In genomic region chr10:43648186-43648585, GRCm38 (mm10) we compare ENCODE assay signal across 22 mouse cellular contexts.
DNase-seq lines count a peak whose midpoint lies in the region; ATAC-seq and TF ChIP-seq lines count a peak whose summit lies in the region.
"Had no signal": no experiment of that assay in that cellular context is flagged by ENCODE, and none has a peak within 500 bp of the region (broad histone marks: within the 10 kb centered on the region; RNA-seq: fewer than 3 reads in every experiment).

No protein-coding gene starts in this region.

- TF ChIP-seq POLR2A in MEL (IDR thresholded peaks at IDR 0.05; ENCODE audit: control insufficient read depth in 1 of 2, insufficient read depth in 1 of 2, low read depth in 1 of 2, low read length in 2 of 2, poor library complexity in 1 of 2), result no peak

- H3K4me1 ChIP-seq in forebrain, embryonic 14.5 days (ENCODE audit: control insufficient read depth, insufficient read depth, low read length), result 0 out of 2 replicates have a peak, but pooled peaks cover 2% of the 10 kb centered on the region
- H3K4me1 ChIP-seq in forebrain, embryonic 13.5 days, result peaks cover 7% of the 10 kb centered on the region; the same call in 1 of the 2 replicates
- peaks cover 11 to 34% of the 10 kb centered on the region in 2 experiments for H3K4me1 ChIP-seq in MEL (ENCODE audit: control insufficient read depth in 1 of 2, insufficient read depth in 2 of 2, low read length in 2 of 2)
- peaks cover 48% of the 10 kb centered on the region for H3K4me1 ChIP-seq in liver, embryonic 13.5 days (replicated peaks)
- peaks cover 16% of the 10 kb centered on the region for H3K4me1 ChIP-seq in liver, postnatal 0 days (ENCODE audit: insufficient read depth)
- H3K4me1 ChIP-seq: hindbrain, embryonic 15.5 days had no signal

- DNase-seq in forebrain, embryonic 14.5 days (ENCODE audit: low spot score), result peak; percentile 33
- no peak for DNase-seq in MEL (ENCODE audit: low read depth, low spot score)
- DNase-seq in liver, embryonic 13.5 days, result no peak
- no peak for DNase-seq in liver, postnatal 0 days
- DNase-seq in cerebellum, adult 11 months, result no peak
- no peak for DNase-seq in left cerebral cortex, adult 18-20 months (ENCODE audit: low spot score in 2 of 2)
- no peak for DNase-seq in heart, postnatal 25 days (ENCODE audit: low spot score)
- DNase-seq: adrenal gland, postnatal 14 days; B cell, adult 2 months; cerebellum, adult 2 months; cerebellum, postnatal 14 days; gastrocnemius, adult 2 months; gastrocnemius, postnatal 25 days; heart, postnatal 36 days had no signal

- no peaks in the 10 kb centered on the region for H3K36me3 ChIP-seq in forebrain, embryonic 14.5 days (ENCODE audit: control insufficient read depth, insufficient read depth, low read length)
- H3K36me3 ChIP-seq in forebrain, embryonic 13.5 days (ENCODE audit: poor library complexity, severe bottlenecking), result no peaks in the 10 kb centered on the region
- peaks cover 0 to 42% of the 10 kb centered on the region in 2 experiments; a peak in 2 of 4 replicates for H3K36me3 ChIP-seq in MEL (ENCODE audit: control insufficient read depth in 1 of 2, insufficient read depth in 2 of 2, low read length in 2 of 2)
- H3K36me3 ChIP-seq in liver, embryonic 13.5 days, result no peaks in the 10 kb centered on the region
- no peaks in the 10 kb centered on the region for H3K36me3 ChIP-seq in liver, postnatal 0 days (replicated peaks; ENCODE audit: insufficient read depth, low read length)
- H3K36me3 ChIP-seq: embryonic facial prominence, embryonic 13.5 days; G1E; heart, embryonic 12.5 days; hindbrain, embryonic 15.5 days had no signal

- no peak for TF ChIP-seq CTCF in MEL (IDR thresholded peaks at IDR 0.05 in 2 of 3, conservative IDR thresholded peaks at IDR 0.05 in 1 of 3; ENCODE audit: control insufficient read depth in 1 of 3, insufficient read depth in 1 of 3, low read depth in 2 of 3, low read length in 3 of 3, poor library complexity in 1 of 3, severe bottlenecking in 1 of 3)
- no peak for TF ChIP-seq CTCF in liver, postnatal 0 days (IDR thresholded peaks at IDR 0.05; ENCODE audit: low read depth)

- peaks cover 5% of the 10 kb centered on the region for H3K79me2 ChIP-seq in MEL (ENCODE audit: control insufficient read depth, insufficient read depth, low read length, poor library complexity)

- H3K4me2 ChIP-seq in forebrain, embryonic 14.5 days (ENCODE audit: low read length), result no peak overlapping the region
- H3K4me2 ChIP-seq in forebrain, embryonic 13.5 days, result no peak overlapping the region
- no peak overlapping the region for H3K4me2 ChIP-seq in liver, embryonic 13.5 days
- H3K4me2 ChIP-seq in liver, postnatal 0 days (ENCODE audit: low read depth, low read length), result peak overlapping the region; percentile 44
- H3K4me2 ChIP-seq: embryonic facial prominence, embryonic 13.5 days; heart, embryonic 12.5 days; hindbrain, embryonic 15.5 days had no signal

- TF ChIP-seq EP300 in MEL (IDR thresholded peaks at IDR 0.05; ENCODE audit: low read depth in 1 of 2, low read length in 2 of 2), result no peak; a peak in 1 of 4 replicates
- no peak for TF ChIP-seq EP300 in liver, postnatal 0 days (IDR thresholded peaks at IDR 0.05; ENCODE audit: low read depth)

- no peak for ATAC-seq in forebrain, embryonic 14.5 days
- no peak for ATAC-seq in forebrain, embryonic 13.5 days
- ATAC-seq in liver, embryonic 13.5 days (ENCODE audit: low read depth), result no peak
- ATAC-seq in liver, postnatal 0 days, result no peak
- ATAC-seq: activated CD4-positive, CD25-positive, alpha-beta regulatory T cell, adult 4 months; CD4-positive, CD25-positive, alpha-beta regulatory T cell, adult 4 months; Patski had no signal

- H3K27me3 ChIP-seq in forebrain, embryonic 14.5 days (replicated peaks; ENCODE audit: control insufficient read depth, insufficient read depth, low read length), result no peaks in the 10 kb centered on the region
- H3K27me3 ChIP-seq in forebrain, embryonic 13.5 days, result no peaks in the 10 kb centered on the region
- H3K27me3 ChIP-seq in MEL (ENCODE audit: control insufficient read depth in 1 of 2, insufficient read depth in 2 of 2, low read length in 2 of 2), result no peaks in the 10 kb centered on the region
- no peaks in the 10 kb centered on the region for H3K27me3 ChIP-seq in liver, embryonic 13.5 days
- no peaks in the 10 kb centered on the region for H3K27me3 ChIP-seq in liver, postnatal 0 days (ENCODE audit: insufficient read depth, low read length)
- H3K27me3 ChIP-seq: embryonic facial prominence, embryonic 13.5 days; heart, embryonic 12.5 days; hindbrain, embryonic 15.5 days; Patski had no signal

- 25% methylated on average over 5 of the region's 5 CpGs for WGBS in forebrain, embryonic 14.5 days
- 36% methylated on average over 5 of the region's 5 CpGs for WGBS in forebrain, embryonic 13.5 days
- WGBS in liver, embryonic 13.5 days (ENCODE audit: insufficient replicate concordance), result 72% methylated on average over 5 of the region's 5 CpGs
- WGBS in liver, postnatal 0 days (ENCODE audit: insufficient replicate concordance), result 74% methylated on average over 5 of the region's 5 CpGs

- intact Hi-C loops in heart, postnatal 25 days (cut with DNase I), result no loop called here

- H3K9me3 ChIP-seq in forebrain, embryonic 14.5 days (replicated peaks; ENCODE audit: control insufficient read depth, low read length), result no peaks in the 10 kb centered on the region
- no peaks in the 10 kb centered on the region for H3K9me3 ChIP-seq in forebrain, embryonic 13.5 days (replicated peaks)
- no peaks in the 10 kb centered on the region for H3K9me3 ChIP-seq in MEL (replicated peaks; ENCODE audit: insufficient read depth, low read length)
- H3K9me3 ChIP-seq in liver, embryonic 13.5 days (replicated peaks), result no peaks in the 10 kb centered on the region
- no peaks in the 10 kb centered on the region for H3K9me3 ChIP-seq in liver, postnatal 0 days (ENCODE audit: low read length)
- H3K9me3 ChIP-seq: embryonic facial prominence, embryonic 13.5 days; G1E; heart, embryonic 12.5 days; hindbrain, embryonic 15.5 days had no signal

- no peak for TF ChIP-seq RAD21 in MEL (IDR thresholded peaks at IDR 0.05; ENCODE audit: low read depth, low read length)

- H3K9ac ChIP-seq in forebrain, embryonic 14.5 days (ENCODE audit: low read length), result no peak overlapping the region
- no peak overlapping the region for H3K9ac ChIP-seq in forebrain, embryonic 13.5 days
- H3K9ac ChIP-seq in MEL (ENCODE audit: control insufficient read depth, low read depth, low read length, poor library complexity, severe bottlenecking), result peak overlapping the region; percentile 67
- 0 out of 2 replicates have a peak overlapping the region, but pooled peaks have one; percentile 40 for H3K9ac ChIP-seq in liver, embryonic 13.5 days
- H3K9ac ChIP-seq in liver, postnatal 0 days (replicated peaks), result no peak overlapping the region
- H3K9ac ChIP-seq: embryonic facial prominence, embryonic 13.5 days; heart, embryonic 12.5 days; hindbrain, embryonic 15.5 days had no signal

- H3K27ac ChIP-seq in forebrain, embryonic 14.5 days (ENCODE audit: low read depth, low read length), result no peak overlapping the region
- no peak overlapping the region for H3K27ac ChIP-seq in forebrain, embryonic 13.5 days
- H3K27ac ChIP-seq in MEL (ENCODE audit: control insufficient read depth, low read depth, low read length), result peak overlapping the region; percentile 95
- peak overlapping the region; percentile 81 for H3K27ac ChIP-seq in liver, embryonic 13.5 days
- peak overlapping the region; percentile 26; the same call in 1 of the 2 replicates for H3K27ac ChIP-seq in liver, postnatal 0 days (ENCODE audit: low read depth)
- H3K27ac ChIP-seq: embryonic facial prominence, embryonic 13.5 days; gastrocnemius, adult 2 months; hindbrain, embryonic 15.5 days had no signal

- H3K4me3 ChIP-seq in forebrain, embryonic 14.5 days (ENCODE audit: low read depth, low read length), result no peak overlapping the region
- no peak overlapping the region for H3K4me3 ChIP-seq in forebrain, embryonic 13.5 days
- H3K4me3 ChIP-seq in MEL (ENCODE audit: control insufficient read depth in 1 of 2, insufficient read depth in 1 of 2, low read depth in 2 of 2, low read length in 2 of 2), result peak overlapping the region; percentile 55 to 66
- no peak overlapping the region for H3K4me3 ChIP-seq in liver, embryonic 13.5 days (replicated peaks)
- H3K4me3 ChIP-seq in liver, postnatal 0 days (ENCODE audit: low read depth, low read length), result no peak overlapping the region
- H3K4me3 ChIP-seq: embryonic facial prominence, embryonic 13.5 days; gastrocnemius, adult 2 months; heart, embryonic 12.5 days; hindbrain, embryonic 15.5 days had no signal

TF ChIP-seq in MEL, 35 proteins besides CTCF, POLR2A, EP300 and RAD21:
- TF ChIP-seq MAFK (IDR thresholded peaks at IDR 0.05; ENCODE audit: borderline replicate concordance, low read depth, low read length), result 0 out of 2 replicates have a peak, but pooled peaks have one; percentile 13
- 0 out of 2 replicates have a peak, but pooled peaks have one; percentile 0 for TF ChIP-seq BHLHE40 (IDR thresholded peaks at IDR 0.05; ENCODE audit: borderline replicate concordance, low read depth, low read length)
- TF ChIP-seq CHD1 (IDR thresholded peaks at IDR 0.05; ENCODE audit: low read depth, low read length), result peak; percentile 53; the same call in 1 of the 2 replicates
- TF ChIP-seq USF1 (IDR thresholded peaks at IDR 0.05; ENCODE audit: low read depth, low read length), result no peak
- TF ChIP-seq ETS1 (IDR thresholded peaks at IDR 0.05; ENCODE audit: low read depth, low read length), result 0 out of 2 replicates have a peak, but pooled peaks have one; percentile 8

Comparison
In these comparisons a context has a peak if more than half of its experiments do, and no peak if none do; other contexts are left out.
1. H3K9ac ChIP-seq: peak in MEL (single experiment) and liver, embryonic 13.5 days (single experiment); none in forebrain, embryonic 14.5 days (single experiment), forebrain, embryonic 13.5 days (single experiment) and liver, postnatal 0 days (single experiment).
2. H3K27ac ChIP-seq: peak in MEL (single experiment), liver, embryonic 13.5 days (single experiment) and liver, postnatal 0 days (single experiment); none in forebrain, embryonic 14.5 days (single experiment) and forebrain, embryonic 13.5 days (single experiment).
3. H3K4me3 ChIP-seq: peak in MEL (2 of 2); none in forebrain, embryonic 14.5 days (single experiment), forebrain, embryonic 13.5 days (single experiment), liver, embryonic 13.5 days (single experiment) and liver, postnatal 0 days (single experiment).